Mouse (Mus musculus) intestine, postnatal 0 days (tissue): ENCODE data around the gene Asprv1. TPM values are rescaled to one million over a fixed set of nuclear protein-coding genes. Genes with fewer than 3 reads are reported as not detected.

Experiments used
- ATAC-seq: fragments of 200-750 bp; cut with Nextera tagmentation; 2 replicates; pipeline ENCODE4 v1.8.0; 2017; ENCODE audit warnings: mild to moderate bottlenecking, moderate TSS enrichment, moderate library complexity
- H3K27ac ChIP-seq: fragments of 300-500 bp; sonication (generic); 2 replicates; pipeline ENCODE4 v1.5.1; 2014; ENCODE audit warnings: mild to moderate bottlenecking, low read depth, low read length, moderate library complexity
- H3K27me3 ChIP-seq: fragments of 300-500 bp; sonication (generic); replicated peaks from 2 replicates; pipeline ENCODE4 v1.6.1; 2014; ENCODE audit warnings: low read length, mixed read lengths; ENCODE audit not compliant: control insufficient read depth, insufficient read depth
- H3K36me3 ChIP-seq: fragments of 300-500 bp; sonication (generic); 2 replicates; pipeline ENCODE4 v1.6.1; 2014; ENCODE audit warnings: mild to moderate bottlenecking, moderate library complexity; ENCODE audit not compliant: control insufficient read depth, insufficient read depth
- H3K4me1 ChIP-seq: fragments of 300-500 bp; sonication (generic); replicated peaks from 2 replicates; pipeline ENCODE4 v1.6.1; 2014; ENCODE audit warnings: antibody characterized with exemption, low read length, mixed read lengths; ENCODE audit not compliant: control insufficient read depth, insufficient read depth
- H3K4me2 ChIP-seq: fragments of 300-500 bp; sonication (generic); replicated peaks from 2 replicates; pipeline ENCODE4 v1.6.1; 2014; ENCODE audit warnings: low read depth, mild to moderate bottlenecking, moderate library complexity
- H3K4me3 ChIP-seq: fragments of 300-500 bp; sonication (generic); 2 replicates; pipeline ENCODE4 v1.5.1; 2014; ENCODE audit warnings: low read depth, low read length
- H3K9ac ChIP-seq: fragments of 300-500 bp; sonication (generic); 2 replicates; pipeline ENCODE4 v1.6.1; 2014; ENCODE audit warnings: mild to moderate bottlenecking, low read depth, low read length
- H3K9me3 ChIP-seq: fragments of 300-500 bp; sonication (generic); 2 replicates; pipeline ENCODE4 v1.6.1; 2016; ENCODE audit warnings: mixed run types; ENCODE audit not compliant: control insufficient read depth
- CTCF ChIP-seq: sonication (generic); IDR thresholded peaks from 2 replicates; pipeline ENCODE4 v1.5.1; 2016; ENCODE audit warnings: low read depth, mild to moderate bottlenecking, control low read depth, antibody characterized with exemption, moderate library complexity
- WGBS: fragments of 180-500 bp; shearing (Covaris S2); extraction: QIAGEN DNeasy Blood & Tissue Kit; methylation state at CpG from one replicate; pipeline ENCODE4 v1.1.7; 2014; 5-methylcytosine and 5-hydroxymethylcytosine counted together
- polyA plus RNA-seq: library from polyadenylated mRNA; unstranded; fragments of >200 nt; fragmentation: Nextera tagmentation; extraction: Ambion mirVana; gene quantifications from 2 replicates; pipeline ENCODE4 v1.2.1, GENCODE M21; 2015

Asprv1 gene
- polyA plus RNA-seq, 1 experiment from 2014 or later, result 1.3 TPM

DNA sequence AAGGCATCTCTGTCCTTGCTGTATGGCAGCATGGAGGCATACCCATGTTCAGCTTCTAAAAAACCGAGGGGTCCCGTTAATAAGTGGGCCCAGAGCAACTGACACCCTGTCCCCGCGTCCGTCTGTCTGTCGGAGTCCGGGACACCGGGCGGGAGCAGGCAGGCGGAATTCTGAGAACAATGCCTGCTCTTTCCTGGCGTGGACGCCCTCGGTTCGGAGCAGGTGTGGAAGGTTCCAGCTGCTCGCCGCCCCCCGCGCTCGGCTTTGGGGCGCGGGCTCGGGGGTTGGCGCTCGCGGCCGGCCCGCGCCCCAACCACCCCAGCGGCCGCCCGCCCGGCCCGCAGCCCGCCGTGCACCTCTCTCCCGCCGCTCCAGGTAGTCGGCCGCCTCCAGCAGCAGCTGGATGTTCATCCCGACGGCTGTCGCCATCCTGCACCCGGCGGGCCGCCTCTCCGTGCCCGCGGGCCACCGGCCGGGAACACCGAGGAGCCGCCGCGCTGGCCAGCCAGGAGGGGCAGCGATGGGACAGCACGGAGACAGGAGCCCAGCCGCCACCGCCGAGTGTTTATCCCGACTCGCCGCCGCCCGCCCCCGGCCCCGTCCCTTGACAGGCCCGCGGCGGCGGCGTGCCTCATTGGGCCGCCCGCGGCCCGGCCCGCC, 40.7 kb downstream of the Asprv1 start, which contains the start of gene Mxd1:
TSS of gene Mxd1 (minus strand) at position 582 of the 660 bp plus-strand sequence.
- Histone ChIP-seq H3K9me3 (no peaks in the 10 kb centered on the region), H3K27ac (peak within 1 kb of the TSS; percentile 47), H3K9ac (peak within 1 kb of the TSS; percentile 87), H3K4me1 (no peaks in the 10 kb centered on the region), H3K4me2 (peak within 1 kb of the TSS; percentile 82), H3K27me3 (no peaks in the 10 kb centered on the region), H3K4me3 (peak within 1 kb of the TSS; percentile 96), H3K36me3 (peaks cover 25% of the 10 kb centered on the region)
- 0 out of 2 replicates have a peak, but pooled peaks have one; percentile 12 for TF ChIP-seq CTCF
- WGBS, result under 1% methylated on average over 67 of the region's 76 CpGs
- no peak for ATAC-seq

DNA sequence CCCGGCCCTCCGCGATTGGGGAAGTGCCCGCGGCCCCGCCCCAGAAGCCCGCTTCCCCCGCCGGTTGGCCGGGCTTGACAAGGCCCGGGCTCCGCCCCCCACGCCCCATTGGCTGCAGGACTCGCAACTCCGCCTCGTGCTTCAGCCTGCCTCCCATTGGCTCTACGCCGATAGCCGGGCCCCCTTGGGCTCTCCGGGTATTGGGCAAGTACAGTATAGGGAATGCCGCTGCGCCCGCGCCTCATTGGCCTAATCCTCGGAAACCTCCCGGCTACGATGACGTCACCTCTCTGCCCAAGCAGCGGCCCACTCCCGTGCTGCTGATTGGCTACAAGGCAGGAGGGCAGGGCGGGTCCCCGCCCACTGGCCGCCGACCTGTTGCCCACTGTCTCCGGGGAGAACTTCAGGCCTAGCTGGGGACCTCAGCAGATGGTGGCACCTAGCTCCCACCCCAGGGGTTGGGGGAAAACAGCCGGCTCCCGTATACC, 41.3 kb downstream of the Asprv1 start:
- H3K9me3 ChIP-seq, result no peaks in the 10 kb centered on the region
- WGBS, result 2% methylated on average over 36 of the region's 37 CpGs
- no peaks in the 10 kb centered on the region for H3K27me3 ChIP-seq
- H3K27ac ChIP-seq, result peak overlapping the region; percentile 47
- H3K9ac ChIP-seq, result peak overlapping the region; percentile 87; the same call in 1 of the 2 replicates
- no peak for TF ChIP-seq CTCF
- peaks cover 21% of the 10 kb centered on the region for H3K36me3 ChIP-seq
- H3K4me3 ChIP-seq, result peak overlapping the region; percentile 96
- peak; percentile 99 for ATAC-seq
- peak overlapping the region; percentile 82 for H3K4me2 ChIP-seq
- no peaks in the 10 kb centered on the region for H3K4me1 ChIP-seq

DNA sequence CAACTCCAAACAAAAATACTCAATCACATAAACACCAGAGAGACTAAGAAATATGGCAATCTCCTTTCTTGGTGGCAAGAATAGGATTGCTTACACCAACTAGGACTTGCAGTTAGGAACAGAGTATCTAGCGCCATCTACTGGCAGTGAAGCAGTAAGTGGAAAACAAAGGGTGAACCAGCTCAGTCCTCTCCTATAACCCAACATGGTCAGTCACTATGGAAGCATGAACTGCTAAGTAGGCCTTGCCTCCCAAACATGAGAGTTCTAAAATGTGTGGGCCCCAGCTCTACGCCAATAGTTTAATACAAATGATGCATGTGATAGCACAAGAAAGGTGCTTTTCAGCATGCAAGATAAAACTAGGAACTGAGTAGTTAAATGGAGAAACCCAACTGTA, 42.9 kb downstream of the Asprv1 start:
- no peaks in the 10 kb centered on the region for H3K27me3 ChIP-seq
- no peak overlapping the region for H3K27ac ChIP-seq
- peaks cover 33% of the 10 kb centered on the region for H3K36me3 ChIP-seq
- H3K9me3 ChIP-seq, result no peaks in the 10 kb centered on the region
- ATAC-seq, result no peak
- WGBS, result 11% methylated on average over 2 of the region's 2 CpGs
- H3K4me3 ChIP-seq, result no peak overlapping the region
- H3K4me2 ChIP-seq, result no peak overlapping the region
- no peak overlapping the region for H3K9ac ChIP-seq
- H3K4me1 ChIP-seq, result no peaks in the 10 kb centered on the region
- TF ChIP-seq CTCF, result peak; percentile 99

DNA sequence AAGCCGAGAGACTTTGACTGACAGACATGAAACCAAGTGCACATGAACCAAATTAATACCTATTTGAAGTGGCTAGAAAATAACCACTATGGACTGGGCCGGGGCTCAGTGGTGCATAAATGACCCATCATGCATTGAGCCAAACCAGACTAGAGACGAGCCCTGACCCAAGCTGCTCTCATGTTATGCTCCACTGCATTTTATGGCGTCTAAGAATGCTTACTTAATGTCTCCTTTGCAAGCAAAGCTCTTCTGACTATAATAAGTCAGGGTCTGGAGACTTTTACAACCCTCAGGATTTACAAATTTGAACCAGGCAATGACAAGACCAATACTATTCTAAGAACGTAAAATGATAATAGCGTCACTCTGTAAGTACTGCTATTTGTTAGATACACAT, 50.4 kb downstream of the Asprv1 start:
- Histone ChIP-seq H3K36me3 (peaks cover 73% of the 10 kb centered on the region), H3K4me2 (no peak overlapping the region), H3K4me3 (no peak overlapping the region), H3K9ac (no peak overlapping the region), H3K27ac (no peak overlapping the region), H3K27me3 (no peaks in the 10 kb centered on the region), H3K4me1 (no peaks in the 10 kb centered on the region), H3K9me3 (no peaks in the 10 kb centered on the region)
- no peak for TF ChIP-seq CTCF
- 67% methylated on average over 6 of the region's 6 CpGs for WGBS
- no peak for ATAC-seq

Other genes starting within 250 kb of the Asprv1 start
- 37.8 and 41.0 TPM in 2 replicates for gene Pcyox1, start 231.0 kb upstream of the Asprv1 start, polyA plus RNA-seq
- 33.0 and 35.7 TPM in 2 replicates for gene Tia1, start 223.9 kb upstream of the Asprv1 start, polyA plus RNA-seq
- gene Gm44790, start 201.5 kb upstream of the Asprv1 start, polyA plus RNA-seq, result not detected in 2 replicates
- gene C87436, start 189.8 kb upstream of the Asprv1 start, polyA plus RNA-seq, result 12.4 and 12.8 TPM in 2 replicates
- 326 and 327 TPM in 2 replicates for gene Pcbp1, start 101.8 kb upstream of the Asprv1 start, polyA plus RNA-seq
- 23.1 and 23.9 TPM in 2 replicates for gene Mxd1, start 41.0 kb downstream of the Asprv1 start, polyA plus RNA-seq
- 86.4 and 97.1 TPM in 2 replicates for gene Snrnp27, start 56.4 kb downstream of the Asprv1 start, polyA plus RNA-seq
- gene Gmcl1, start 105.2 kb downstream of the Asprv1 start, polyA plus RNA-seq, result 16.1 and 16.7 TPM in 2 replicates
- gene Anxa4, start 165.4 kb downstream of the Asprv1 start, polyA plus RNA-seq, result 541 and 578 TPM in 2 replicates
- 5.7 and 7.2 TPM in 2 replicates for gene Aak1, start 221.4 kb downstream of the Asprv1 start, polyA plus RNA-seq